Comparison of ENCODE assay signal across 7 mouse cellular contexts in the genomic region with DNA sequence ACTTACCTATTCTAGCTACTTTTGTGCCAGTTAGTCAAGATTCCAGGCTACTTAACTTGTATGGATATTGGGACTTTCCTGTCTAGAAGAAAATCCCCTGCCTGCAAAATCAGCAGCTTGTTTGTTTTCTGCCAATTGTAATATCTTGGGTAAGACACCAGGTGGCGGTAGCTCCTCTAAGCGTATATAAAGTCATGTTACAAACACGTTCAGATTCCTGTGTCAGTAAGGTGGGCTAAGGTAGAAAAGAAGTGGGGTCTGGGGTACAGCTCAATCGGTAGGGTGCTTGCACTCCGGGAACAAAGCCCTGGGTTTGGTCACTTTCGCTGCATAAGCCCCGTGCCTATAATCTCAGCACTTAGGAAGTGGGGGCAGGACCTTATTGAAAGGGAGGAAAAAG. TPM values are rescaled to one million over a fixed set of nuclear protein-coding genes. Genes with fewer than 3 reads are reported as not detected.
DNase-seq lines count a peak whose midpoint lies in the region; ATAC-seq and TF ChIP-seq lines count a peak whose summit lies in the region.

No protein-coding gene starts in this region.

- WGBS in midbrain, postnatal 0 days, result 11% methylated on average over 7 of the region's 7 CpGs

- no peak for TF ChIP-seq EP300 in CH12.LX (IDR thresholded peaks at IDR 0.05; ENCODE audit: low read length)

- H3K4me1 ChIP-seq in CH12.LX (ENCODE audit: control insufficient read depth in 1 of 2, insufficient read depth in 2 of 2), result peaks cover 3 to 5% of the 10 kb centered on the region in 2 experiments
- H3K4me1 ChIP-seq in midbrain, postnatal 0 days (ENCODE audit: insufficient read depth, low read length), result no peaks in the 10 kb centered on the region

- TF ChIP-seq RAD21 in CH12.LX (IDR thresholded peaks at IDR 0.05; ENCODE audit: low read depth, low read length), result peak; percentile 66

- no peak overlapping the region for H3K9ac ChIP-seq in CH12.LX (ENCODE audit: insufficient read depth, low read depth)
- no peak overlapping the region for H3K9ac ChIP-seq in midbrain, postnatal 0 days (replicated peaks; ENCODE audit: low read length, poor library complexity, severe bottlenecking)

- H3K4me2 ChIP-seq in CH12.LX (ENCODE audit: insufficient read depth, low read depth, poor library complexity, severe bottlenecking), result peak overlapping the region; percentile 77; the same call in 1 of the 2 replicates
- no peak overlapping the region for H3K4me2 ChIP-seq in midbrain, postnatal 0 days (ENCODE audit: low read depth, low read length, poor library complexity, severe bottlenecking)

- in situ Hi-C loops in CH12.LX (cut with MboI; ENCODE audit: low pct_ligation_motif_present, low pct_unique_long_range_greater_than_20kb, low sequenced_read_pairs), result loop anchor here (5.0 to 10.0 kb wide), 2 partner anchors 120 to 282 kb away; no protein-coding TSS in a partner anchor

- H3K79me2 ChIP-seq in CH12.LX (replicated peaks; ENCODE audit: control insufficient read depth, extremely low read depth, insufficient read depth, poor library complexity, severe bottlenecking), result no peaks in the 10 kb centered on the region

- no peak for ATAC-seq in midbrain, postnatal 0 days (ENCODE audit: low FRiP score)

- TF ChIP-seq POLR2A in CH12.LX (IDR thresholded peaks at IDR 0.05; ENCODE audit: low read depth, low read length), result no peak

- peak; percentile 72 to 88 for TF ChIP-seq CTCF in CH12.LX (conservative IDR thresholded peaks at IDR 0.05 in 1 of 2, IDR thresholded peaks at IDR 0.05 in 1 of 2; ENCODE audit: low read depth in 2 of 2, low read length in 2 of 2)
- TF ChIP-seq CTCF in midbrain, postnatal 0 days (IDR thresholded peaks at IDR 0.05), result peak; percentile 85

- H3K27me3 ChIP-seq in CH12.LX (replicated peaks), result no peaks in the 10 kb centered on the region
- 0 out of 2 replicates have a peak, but pooled peaks cover 4% of the 10 kb centered on the region for H3K27me3 ChIP-seq in midbrain, postnatal 0 days (ENCODE audit: insufficient read depth, low read length)

- no peak overlapping the region for H3K4me3 ChIP-seq in CH12.LX (replicated peaks in 1 of 3; ENCODE audit: low read depth in 2 of 3, low read length in 2 of 3, poor library complexity in 1 of 3)
- no peak overlapping the region for H3K4me3 ChIP-seq in midbrain, postnatal 0 days (ENCODE audit: low read depth, low read length)

- no peaks in the 10 kb centered on the region for H3K36me3 ChIP-seq in CH12.LX (replicated peaks in 1 of 2; ENCODE audit: control insufficient read depth in 1 of 2, insufficient read depth in 1 of 2, low read length in 1 of 2)
- H3K36me3 ChIP-seq in midbrain, postnatal 0 days (ENCODE audit: insufficient read depth, low read length), result no peaks in the 10 kb centered on the region

- dilution Hi-C loops in CH12.LX (cut with MboI; ENCODE audit: extremely low pct_ligation_motif_present, extremely low pct_unique_long_range_greater_than_20kb, low sequenced_read_pairs), result no loop called here

- H3K9me3 ChIP-seq in CH12.LX (replicated peaks; ENCODE audit: low read length), result peaks cover 2% of the 10 kb centered on the region
- H3K9me3 ChIP-seq in midbrain, postnatal 0 days (ENCODE audit: low read length), result no peaks in the 10 kb centered on the region

- no peak overlapping the region for H3K27ac ChIP-seq in CH12.LX (ENCODE audit: insufficient read depth, low read depth)
- no peak overlapping the region for H3K27ac ChIP-seq in midbrain, postnatal 0 days (ENCODE audit: low read depth, low read length)

- peak; percentile 5 to 10 for DNase-seq in kidney, adult 8-10 months
- no peak for DNase-seq in kidney, adult 18-20 months
- peak; percentile 52 for DNase-seq in CH12.LX (ENCODE audit: extremely low read depth)
- DNase-seq in brain, adult 2 months (ENCODE audit: low read depth, low spot score), result peak; percentile 66
- peak; percentile 28 for DNase-seq in hindlimb bud, embryonic 11.5 days (ENCODE audit: extremely low spot score, low read depth, low spot score)
- DNase-seq in midbrain, postnatal 0 days (ENCODE audit: low spot score), result peak; percentile 65
- DNase-seq in ovary, adult 18-20 months (ENCODE audit: low spot score), result no peak

TF ChIP-seq in CH12.LX, 34 proteins besides CTCF, POLR2A, EP300 and RAD21:
- TF ChIP-seq BHLHE40 (IDR thresholded peaks at IDR 0.05; ENCODE audit: low read depth, low read length) (peak; percentile 27; the same call in 1 of the 2 replicates), ZC3H11A (IDR thresholded peaks at IDR 0.05; ENCODE audit: low read depth, low read length) (0 out of 2 replicates have a peak, but pooled peaks have one; percentile 7), TCF12 (IDR thresholded peaks at IDR 0.05; ENCODE audit: low read depth, low read length) (0 out of 2 replicates have a peak, but pooled peaks have one; percentile 23), SMC3 (IDR thresholded peaks at IDR 0.05; ENCODE audit: low read depth, low read length) (peak; percentile 82), PAX5 (IDR thresholded peaks at IDR 0.05; ENCODE audit: low read length) (no peak)

RNA-seq across cellular contexts. Expression of a gene that starts 50.1 kb away (rescaled TPM):
- 1.2 and 1.3 TPM in 2 replicates for total RNA-seq in CH12.LX (2012; rRNA removed)
- total RNA-seq in CH12.LX (2014; rRNA removed), result 1.0 and 1.2 TPM in 2 replicates
- 2.4 and 4.0 TPM in 2 replicates for polyA plus RNA-seq in CH12.LX (2012; ENCODE audit: insufficient read length, low read depth)
- total RNA-seq in midbrain, postnatal 0 days (2014; rRNA removed), result 15.2 and 17.4 TPM in 2 replicates
- polyA plus RNA-seq in midbrain, postnatal 0 days (2015; fragmentation: Nextera tagmentation; extraction: Ambion mirVana), result 7.9 and 9.1 TPM in 2 replicates

Comparison
In these comparisons a context has a peak if more than half of its experiments do, and no peak if none do; other contexts are left out.
1. DNase-seq: peak in kidney, adult 8-10 months (2 of 2), CH12.LX (single experiment), brain, adult 2 months (single experiment), hindlimb bud, embryonic 11.5 days (single experiment) and midbrain, postnatal 0 days (single experiment); none in kidney, adult 18-20 months (single experiment) and ovary, adult 18-20 months (single experiment).